Mouse (Mus musculus) adrenal gland, postnatal 36 days (tissue): ENCODE measurements around the gene Kpna1. TPM values are rescaled to one million over a fixed set of nuclear protein-coding genes. Genes with fewer than 3 reads are reported as not detected.

Experiments used
- DNase-seq, 2 experiments: peaks; one replicate each; pipeline ENCODE4 v3.0.0; 2021; ENCODE audit warnings: mixed read lengths in 1 of 2
- total RNA-seq, 2 experiments: library from RNA; stranded (reverse); gene quantifications; 2 replicates each; pipeline ENCODE4 v1.2.3; 2021

Gene Kpna1
- total RNA-seq, 2 experiments from 2014 or later, result 70.0 to 85.0 TPM

DNA sequence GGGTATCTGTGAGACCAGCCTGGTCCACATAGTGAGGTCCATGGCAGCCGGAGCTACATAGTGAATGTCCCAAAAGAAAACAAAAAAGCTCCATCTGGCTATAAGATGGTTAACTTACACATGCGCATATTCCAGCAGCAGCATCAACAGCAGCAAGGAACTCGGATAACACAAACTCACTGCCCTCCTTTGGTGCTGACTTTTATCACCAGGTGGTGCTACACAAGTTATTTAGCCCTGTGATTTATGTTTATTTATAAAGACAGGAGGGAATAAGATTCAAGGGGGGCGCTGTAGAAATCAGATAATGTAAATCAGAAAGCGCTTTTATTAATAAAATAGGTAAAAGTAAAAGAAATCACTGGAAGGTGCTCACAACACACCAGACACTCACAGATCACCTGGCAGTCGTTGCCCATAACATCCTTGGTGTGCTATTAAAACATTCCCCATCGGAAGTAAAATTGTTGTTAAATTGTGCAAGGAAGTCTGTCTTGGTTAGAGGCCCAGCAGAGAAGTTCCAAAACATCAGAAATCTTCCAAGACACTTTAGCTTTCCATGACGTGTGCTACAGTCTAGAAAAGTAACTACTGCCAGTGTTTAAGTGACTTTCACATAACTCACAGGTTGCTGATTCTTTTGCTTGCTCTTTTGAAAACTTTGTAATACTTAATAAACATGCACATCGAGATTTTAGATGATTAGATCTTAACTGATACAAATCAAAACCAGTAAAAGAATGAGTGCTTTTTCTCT is 91.4 kb downstream of the Kpna1 start:
- no peak for DNase-seq

DNA sequence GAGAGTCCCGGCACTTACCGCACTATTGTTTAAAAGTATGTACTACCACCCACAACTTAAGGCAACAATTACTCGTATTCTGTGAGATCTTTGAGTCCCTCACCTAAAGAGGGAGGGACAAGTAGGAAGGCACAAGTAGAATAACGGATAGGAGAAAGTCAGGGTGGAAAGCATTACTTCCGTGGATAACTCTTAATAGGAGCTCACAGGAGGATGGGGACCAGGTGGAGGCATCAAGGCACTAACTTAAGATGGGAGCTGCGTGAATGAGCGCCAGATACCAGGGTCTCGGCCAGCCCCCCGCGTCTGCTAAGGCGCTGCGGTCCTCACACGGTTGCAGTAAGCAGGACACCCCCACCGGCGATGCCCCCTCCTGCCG is 92.5 kb downstream of the Kpna1 start:
- no peak for DNase-seq

DNA sequence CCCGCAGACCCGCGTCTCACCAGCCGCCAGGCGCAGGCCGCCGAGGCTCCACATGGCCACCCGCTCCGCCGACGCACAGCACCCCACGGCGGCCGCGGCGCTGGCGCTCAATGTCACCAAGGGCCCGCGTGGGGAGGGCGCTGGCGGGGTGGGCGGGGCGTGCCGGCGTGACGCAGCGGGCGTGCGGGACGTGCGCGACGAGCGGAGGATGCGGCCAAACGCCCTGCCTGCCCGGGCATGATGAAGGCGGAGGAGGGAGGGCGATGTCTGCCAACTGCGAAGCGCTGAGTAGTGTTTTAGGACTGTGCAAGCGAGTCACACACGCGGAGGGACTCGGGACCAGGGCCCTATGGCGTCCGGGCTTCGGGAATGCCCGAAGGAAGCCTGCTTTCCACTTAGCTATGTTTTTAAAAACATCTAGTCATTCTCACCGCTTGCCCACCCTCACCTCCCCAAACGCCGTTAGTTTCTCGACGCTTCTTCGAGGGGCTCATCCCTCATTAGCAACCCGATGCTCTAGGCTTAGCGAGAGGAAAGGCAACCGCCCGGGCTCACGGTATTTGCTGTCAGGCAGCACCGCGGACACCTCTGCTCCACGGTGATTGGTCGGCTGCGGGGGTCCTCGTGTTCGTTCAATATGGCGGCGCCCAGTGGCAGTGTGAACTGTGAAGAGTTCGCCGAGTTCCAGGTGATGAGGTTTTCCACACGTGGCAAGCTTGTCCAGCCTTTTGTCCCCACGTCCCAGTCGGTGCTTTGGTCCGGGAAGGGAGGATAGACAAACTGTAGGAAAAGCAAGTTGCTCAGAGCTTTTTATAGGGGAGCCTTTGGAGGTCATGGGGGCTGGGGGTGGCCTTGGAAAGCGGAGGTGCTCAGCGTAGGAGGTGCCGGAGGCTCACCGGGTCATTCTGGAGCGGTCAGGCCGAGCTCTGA is 93.2 kb downstream of the Kpna1 start, which contains the start of the genes Fam162a and Ccdc58:
TSS of gene Fam162a (minus strand) at position 145 of the 930 bp plus-strand sequence.
TSS of gene Ccdc58 (plus strand) at position 236 of the 930 bp plus-strand sequence.
- DNase-seq, result peak; percentile 95 to 96

DNA sequence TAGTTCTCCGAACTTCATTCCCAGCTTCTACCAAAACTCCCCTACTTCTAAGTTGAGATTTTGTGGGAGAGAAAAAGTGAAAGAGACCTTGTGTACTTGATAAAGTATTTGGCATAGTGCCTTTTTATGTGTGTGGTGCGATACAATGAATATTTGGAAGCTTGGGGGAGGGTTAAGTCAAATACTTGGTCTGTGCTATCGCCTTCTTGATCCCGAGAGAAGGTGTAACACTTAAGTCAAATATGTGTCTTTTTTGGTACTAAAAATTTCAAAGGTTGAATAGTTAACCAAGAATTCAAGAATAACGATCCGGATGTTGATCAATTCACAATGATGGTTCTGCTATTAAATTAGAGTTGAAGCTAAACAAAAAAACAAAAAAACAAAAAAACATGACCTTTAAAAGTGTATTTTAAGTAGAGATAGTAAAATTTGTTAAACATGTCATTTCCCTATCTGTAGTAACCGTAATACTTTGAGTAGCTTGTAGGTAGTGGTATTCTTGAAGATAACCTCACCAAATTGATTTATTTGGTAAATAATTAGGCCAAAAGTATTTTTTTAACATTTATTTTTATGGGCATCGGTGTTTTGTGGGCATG is 94.0 kb downstream of the Kpna1 start:
- DNase-seq, result no peak

DNA sequence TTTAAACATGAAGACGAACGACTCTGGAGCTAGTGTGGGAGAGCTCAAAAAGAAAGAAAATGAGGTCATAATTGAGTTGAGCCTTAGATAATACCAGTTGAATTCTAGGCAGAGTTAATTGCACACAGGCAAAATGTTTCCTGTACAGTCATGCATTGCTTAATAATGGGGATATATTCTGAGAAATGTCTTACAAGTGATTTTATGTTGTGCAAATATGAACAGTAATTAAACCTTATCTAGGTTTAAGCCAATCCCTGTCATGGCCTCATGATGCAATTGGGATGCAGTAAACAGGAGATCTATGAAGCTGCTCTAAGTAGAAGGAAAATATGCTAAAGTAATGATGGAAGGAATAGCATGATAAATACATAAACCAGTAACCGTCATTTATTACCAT is 96.2 kb downstream of the Kpna1 start:
- no peak for DNase-seq

DNA sequence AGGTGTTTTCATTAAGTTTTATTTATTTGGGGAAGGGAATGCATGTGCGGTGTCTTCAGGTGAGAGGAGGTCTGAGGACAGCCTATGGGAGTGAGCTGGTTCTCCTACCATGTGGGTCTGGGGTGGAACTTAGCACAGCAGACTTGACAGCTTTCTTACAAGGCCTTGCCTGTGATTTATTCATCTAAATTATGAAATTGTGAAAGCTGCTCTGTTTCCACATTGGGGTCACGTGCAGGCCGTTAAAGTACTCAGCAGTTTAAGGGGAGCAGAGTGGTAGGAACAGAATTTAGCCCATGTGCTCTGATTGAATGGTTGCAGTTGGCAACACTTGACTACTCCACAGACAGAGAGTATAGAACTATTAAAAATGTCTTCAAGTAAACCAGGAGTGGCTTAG is 101.4 kb downstream of the Kpna1 start:
- DNase-seq, result no peak

Other genes with a start within 250 kb of the Kpna1 start
- gene Dirc2, start 209.4 kb upstream of the Kpna1 start, total RNA-seq, result 10 to 100 TPM; 36.1 to 42.2 TPM
- gene Hspbap1, start 208.4 kb upstream of the Kpna1 start, total RNA-seq, result 1 to 10 TPM; 5.7 to 7.0 TPM
- 10 to 100 TPM; 14.8 to 15.7 TPM for gene Parp14, start 107.2 kb upstream of the Kpna1 start, total RNA-seq
- gene Parp9, start 40.3 kb upstream of the Kpna1 start, total RNA-seq, result 10 to 100 TPM; 15.0 to 16.2 TPM
- 10 to 100 TPM in 1 of 2 experiments, 1 to 10 TPM in 1; 9.1 to 10.9 TPM for gene Dtx3l, start 39.6 kb upstream of the Kpna1 start, total RNA-seq
- gene Wdr5b, start 62.4 kb downstream of the Kpna1 start, total RNA-seq, result 1 to 10 TPM; 4.2 TPM
- 100 to 1,000 TPM; 140 to 185 TPM for gene Fam162a, start 92.8 kb downstream of the Kpna1 start, total RNA-seq
- gene Ccdc58, start 92.9 kb downstream of the Kpna1 start, total RNA-seq, result 10 to 100 TPM; 40.4 to 55.3 TPM
- gene Csta1, start 152.5 kb downstream of the Kpna1 start, total RNA-seq, result not detected
- gene Stfa2l1, start 178.1 kb downstream of the Kpna1 start, total RNA-seq, result not detected
- not detected for gene Gm5483, start 205.5 kb downstream of the Kpna1 start, total RNA-seq
- not detected for gene Gm5416, start 231.7 kb downstream of the Kpna1 start, total RNA-seq
- gene 2010005H15Rik, start 242.7 kb downstream of the Kpna1 start, total RNA-seq, result 1 to 10 TPM in 1 of 2 experiments, not detected in 1; 1.6 TPM